Mouse (Mus musculus): ENCODE measurements around the gene Srd5a3. TPM values are rescaled to one million over a fixed set of nuclear protein-coding genes. Genes with fewer than 3 reads are reported as not detected.

Srd5a3 gene
- polyA plus RNA-seq, 1 experiment, result 149 TPM

DNA sequence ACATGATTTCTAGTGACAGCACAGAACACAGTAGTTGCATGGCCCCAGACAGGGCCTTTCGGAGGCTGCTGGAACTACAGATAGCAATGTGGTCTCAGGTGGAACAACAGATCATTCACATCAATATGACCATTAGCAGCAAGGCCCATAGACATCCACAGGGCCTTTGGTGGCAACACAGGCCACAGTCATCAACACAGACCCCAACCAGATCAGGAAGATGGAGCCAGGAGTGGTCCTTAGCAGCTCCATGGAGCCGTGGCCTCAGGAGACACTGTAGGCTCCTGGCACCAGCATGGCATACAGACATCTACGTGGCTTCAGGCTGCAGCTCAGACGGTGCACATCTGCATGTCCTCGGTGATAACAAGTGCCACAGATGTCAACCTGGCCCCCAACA lies 22.9 kb downstream of the Srd5a3 start:
- whole genome bisulfite sequencing, result 60% methylated on average over 5 of the region's 5 CpGs
- Histone ChIP-seq H3K4me1 (ENCODE audit: control insufficient read depth, insufficient read depth, insufficient read length) (no peaks in the 10 kb centered on the region), H3K4me3 (ENCODE audit: extremely low read depth, insufficient read depth, insufficient read length) (no peak overlapping the region), H3K27me3 (ENCODE audit: control insufficient read depth, insufficient read depth, low read length) (no peaks in the 10 kb centered on the region), H3K36me3 (ENCODE audit: control insufficient read depth, insufficient read depth, low read length) (no peaks in the 10 kb centered on the region), H3K27ac (ENCODE audit: insufficient read depth, low read length) (no peak overlapping the region)
- DNase-seq (ENCODE audit: low read depth in 1 of 2, low spot score in 2 of 2), result no peak
- no peak for TF ChIP-seq CTCF (IDR thresholded peaks at IDR 0.05; ENCODE audit: extremely low read depth, insufficient read depth, insufficient read length, insufficient replicate concordance)
- no peak for TF ChIP-seq POLR2A (IDR thresholded peaks at IDR 0.05; ENCODE audit: low read depth, low read length)

GRCm38 (mm10) chr5:76163828-76164390 lies 23.8 kb downstream of the Srd5a3 start:
- WGBS, result 85% methylated on average over 4 of the region's 4 CpGs
- H3K4me1 ChIP-seq (ENCODE audit: control insufficient read depth, insufficient read depth, insufficient read length), result no peaks in the 10 kb centered on the region
- no peak for DNase-seq (ENCODE audit: low read depth in 1 of 2, low spot score in 2 of 2)
- H3K4me3 ChIP-seq (ENCODE audit: extremely low read depth, insufficient read depth, insufficient read length), result no peak overlapping the region
- TF ChIP-seq CTCF (IDR thresholded peaks at IDR 0.05; ENCODE audit: extremely low read depth, insufficient read depth, insufficient read length, insufficient replicate concordance), result no peak
- no peak for TF ChIP-seq POLR2A (IDR thresholded peaks at IDR 0.05; ENCODE audit: low read depth, low read length)
- no peaks in the 10 kb centered on the region for H3K36me3 ChIP-seq (ENCODE audit: control insufficient read depth, insufficient read depth, low read length)
- no peak overlapping the region for H3K27ac ChIP-seq (ENCODE audit: insufficient read depth, low read length)
- no peaks in the 10 kb centered on the region for H3K27me3 ChIP-seq (ENCODE audit: control insufficient read depth, insufficient read depth, low read length)

GRCm38 (mm10) chr5:76164827-76165226 lies 24.8 kb downstream of the Srd5a3 start:
- Histone ChIP-seq H3K27ac (ENCODE audit: insufficient read depth, low read length) (no peak overlapping the region), H3K4me1 (ENCODE audit: control insufficient read depth, insufficient read depth, insufficient read length) (no peaks in the 10 kb centered on the region), H3K4me3 (ENCODE audit: extremely low read depth, insufficient read depth, insufficient read length) (no peak overlapping the region), H3K36me3 (ENCODE audit: control insufficient read depth, insufficient read depth, low read length) (no peaks in the 10 kb centered on the region), H3K27me3 (ENCODE audit: control insufficient read depth, insufficient read depth, low read length) (no peaks in the 10 kb centered on the region)
- TF ChIP-seq POLR2A (IDR thresholded peaks at IDR 0.05; ENCODE audit: low read depth, low read length) (no peak), CTCF (IDR thresholded peaks at IDR 0.05; ENCODE audit: extremely low read depth, insufficient read depth, insufficient read length, insufficient replicate concordance) (no peak)
- no peak for DNase-seq (ENCODE audit: low read depth in 1 of 2, low spot score in 2 of 2)
- WGBS, result 94% methylated on average over 7 of the region's 7 CpGs

- no peak for DNase-seq (ENCODE audit: low read depth in 1 of 2, low spot score in 2 of 2)
- no peak overlapping the region for H3K4me3 ChIP-seq (ENCODE audit: extremely low read depth, insufficient read depth, insufficient read length)
- no peak overlapping the region for H3K27ac ChIP-seq (ENCODE audit: insufficient read depth, low read length)
- TF ChIP-seq CTCF (IDR thresholded peaks at IDR 0.05; ENCODE audit: extremely low read depth, insufficient read depth, insufficient read length, insufficient replicate concordance), result no peak
- no peak for TF ChIP-seq POLR2A (IDR thresholded peaks at IDR 0.05; ENCODE audit: low read depth, low read length)
- no peaks in the 10 kb centered on the region for H3K4me1 ChIP-seq (ENCODE audit: control insufficient read depth, insufficient read depth, insufficient read length)
- no peaks in the 10 kb centered on the region for H3K36me3 ChIP-seq (ENCODE audit: control insufficient read depth, insufficient read depth, low read length)
- WGBS, result 92% methylated on average over 4 of the region's 4 CpGs
- no peaks in the 10 kb centered on the region for H3K27me3 ChIP-seq (ENCODE audit: control insufficient read depth, insufficient read depth, low read length)
These were observed 30.5 kb downstream of the Srd5a3 start for GRCm38 (mm10) chr5:76170522-76170921.

- no peak overlapping the region for H3K4me3 ChIP-seq (ENCODE audit: extremely low read depth, insufficient read depth, insufficient read length)
These were observed 31.0 kb downstream of the Srd5a3 start for GRCm38 (mm10) chr5:76171039-76171438.

DNA sequence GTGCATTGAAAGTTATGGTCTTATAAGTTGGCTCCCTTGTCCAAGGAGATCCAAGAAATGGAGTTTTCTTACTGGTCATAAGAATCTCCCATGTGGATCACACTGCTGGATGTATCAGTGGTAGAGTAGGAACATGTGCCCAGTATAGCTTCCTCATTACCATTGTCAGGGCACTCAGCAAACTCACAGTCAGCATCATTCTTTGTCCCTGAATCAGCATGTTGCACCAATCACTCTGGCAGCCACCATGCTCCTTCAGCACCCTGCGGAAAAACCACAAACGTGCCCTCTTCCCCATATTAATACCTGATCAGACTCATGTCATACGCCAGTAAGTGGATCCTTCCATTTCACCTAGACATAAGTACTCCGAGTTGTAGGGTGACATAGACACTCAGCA lies 35.0 kb downstream of the Srd5a3 start:
- Histone ChIP-seq H3K4me3 (ENCODE audit: extremely low read depth, insufficient read depth, insufficient read length) (no peak overlapping the region), H3K27me3 (ENCODE audit: control insufficient read depth, insufficient read depth, low read length) (peaks cover 2% of the 10 kb centered on the region; the same call in 1 of the 2 replicates), H3K27ac (ENCODE audit: insufficient read depth, low read length) (no peak overlapping the region), H3K4me1 (ENCODE audit: control insufficient read depth, insufficient read depth, insufficient read length) (no peaks in the 10 kb centered on the region), H3K36me3 (ENCODE audit: control insufficient read depth, insufficient read depth, low read length) (no peaks in the 10 kb centered on the region)
- TF ChIP-seq POLR2A (IDR thresholded peaks at IDR 0.05; ENCODE audit: low read depth, low read length) (no peak), CTCF (IDR thresholded peaks at IDR 0.05; ENCODE audit: extremely low read depth, insufficient read depth, insufficient read length, insufficient replicate concordance) (no peak)
- no peak for DNase-seq (ENCODE audit: low read depth in 1 of 2, low spot score in 2 of 2)
- WGBS, result 84% methylated on average over 4 of the region's 4 CpGs

More at GRCm38 (mm10) chr5:76171039-76171438, 31.0 kb downstream of the Srd5a3 start:
- no peak for TF ChIP-seq CTCF (IDR thresholded peaks at IDR 0.05; ENCODE audit: extremely low read depth, insufficient read depth, insufficient read length, insufficient replicate concordance)
- TF ChIP-seq POLR2A (IDR thresholded peaks at IDR 0.05; ENCODE audit: low read depth, low read length), result no peak
- Histone ChIP-seq H3K27ac (ENCODE audit: insufficient read depth, low read length) (no peak overlapping the region), H3K4me1 (ENCODE audit: control insufficient read depth, insufficient read depth, insufficient read length) (no peaks in the 10 kb centered on the region), H3K36me3 (ENCODE audit: control insufficient read depth, insufficient read depth, low read length) (no peaks in the 10 kb centered on the region), H3K27me3 (ENCODE audit: control insufficient read depth, insufficient read depth, low read length) (no peaks in the 10 kb centered on the region)
- DNase-seq (ENCODE audit: low read depth in 1 of 2, low spot score in 2 of 2), result no peak

- Histone ChIP-seq H3K4me3 (ENCODE audit: extremely low read depth, insufficient read depth, insufficient read length) (no peak overlapping the region), H3K4me1 (ENCODE audit: control insufficient read depth, insufficient read depth, insufficient read length) (no peaks in the 10 kb centered on the region), H3K27ac (ENCODE audit: insufficient read depth, low read length) (no peak overlapping the region), H3K27me3 (ENCODE audit: control insufficient read depth, insufficient read depth, low read length) (peaks cover 2% of the 10 kb centered on the region; the same call in 1 of the 2 replicates), H3K36me3 (ENCODE audit: control insufficient read depth, insufficient read depth, low read length) (no peaks in the 10 kb centered on the region)
- WGBS, result 54% methylated on average over 3 of the region's 3 CpGs
- TF ChIP-seq POLR2A (IDR thresholded peaks at IDR 0.05; ENCODE audit: low read depth, low read length), result no peak
- no peak for TF ChIP-seq CTCF (IDR thresholded peaks at IDR 0.05; ENCODE audit: extremely low read depth, insufficient read depth, insufficient read length, insufficient replicate concordance)
- no peak for DNase-seq (ENCODE audit: low read depth in 1 of 2, low spot score in 2 of 2)
These were observed 36.3 kb downstream of the Srd5a3 start for GRCm38 (mm10) chr5:76176411-76176810.
